Comparison of ENCODE assay signal across 8 mouse cellular contexts in the genomic region with DNA sequence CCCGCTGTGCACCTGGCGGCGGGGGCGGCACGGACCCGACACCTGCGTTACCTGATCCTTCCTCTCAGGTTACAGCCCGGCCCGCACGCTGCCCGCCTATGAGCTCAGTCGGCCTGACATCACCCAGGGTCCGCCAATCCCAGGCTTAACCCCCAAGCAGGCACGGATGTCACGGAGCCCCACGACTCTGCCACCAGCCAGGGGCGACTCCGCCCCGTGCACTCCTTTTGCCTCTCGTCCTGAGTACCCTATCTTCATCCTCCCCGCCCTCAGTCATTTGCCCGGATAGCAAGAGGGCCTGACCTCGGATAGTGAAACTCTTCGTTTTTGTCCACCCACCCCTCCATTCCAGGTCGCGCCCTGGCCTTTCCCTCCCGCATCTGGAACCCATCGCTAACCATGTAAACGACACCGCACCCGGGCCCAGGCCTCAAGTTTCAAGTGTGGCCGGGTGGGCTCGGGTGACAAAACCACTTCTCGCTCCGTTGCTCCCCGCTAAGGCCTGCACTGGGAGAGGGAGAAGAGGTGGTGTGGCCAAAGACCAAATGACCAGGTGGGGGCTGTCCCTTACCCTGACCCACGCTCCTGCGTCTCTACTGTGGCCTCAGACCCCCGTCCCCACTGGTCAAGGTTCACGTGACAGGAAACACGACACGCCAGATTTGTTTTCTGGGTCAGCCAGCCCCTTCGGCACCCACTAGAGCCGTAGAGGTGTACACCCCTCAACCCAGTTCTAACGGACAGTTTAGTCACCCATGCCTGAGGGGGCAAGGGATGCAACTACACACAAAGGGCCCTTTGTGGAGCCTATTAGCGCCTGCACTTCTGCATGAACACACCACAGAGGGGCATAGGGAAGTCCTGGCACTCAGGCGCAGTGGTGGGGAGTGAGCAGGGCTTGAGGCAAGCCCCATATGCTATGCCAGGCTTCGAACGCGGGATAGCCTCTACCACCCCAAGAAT. TPM values are rescaled to one million over a fixed set of nuclear protein-coding genes. Genes with fewer than 3 reads are reported as not detected.
DNase-seq lines count a peak whose midpoint lies in the region; ATAC-seq and TF ChIP-seq lines count a peak whose summit lies in the region.

No protein-coding gene starts in this region.

- no peaks in the 10 kb centered on the region for H3K36me3 ChIP-seq in lung, embryonic 15.5 days
- no peaks in the 10 kb centered on the region for H3K36me3 ChIP-seq in forebrain, embryonic 11.5 days (ENCODE audit: control insufficient read depth, insufficient read depth, low read length)
- no peaks in the 10 kb centered on the region for H3K36me3 ChIP-seq in limb, embryonic 12.5 days
- H3K36me3 ChIP-seq in stomach, embryonic 14.5 days (ENCODE audit: control insufficient read depth, insufficient read depth, low read length), result no peaks in the 10 kb centered on the region
- H3K36me3 ChIP-seq in thymus, adult 2 months (ENCODE audit: control insufficient read depth, insufficient read depth, low read length), result no peaks in the 10 kb centered on the region

- H3K9ac ChIP-seq in lung, embryonic 15.5 days, result 0 out of 2 replicates have a peak overlapping the region, but pooled peaks have one; percentile 32
- H3K9ac ChIP-seq in forebrain, embryonic 11.5 days (ENCODE audit: low read length), result no peak overlapping the region
- 0 out of 2 replicates have a peak overlapping the region, but pooled peaks have one; percentile 31 for H3K9ac ChIP-seq in limb, embryonic 12.5 days (replicated peaks)
- H3K9ac ChIP-seq in stomach, embryonic 14.5 days (replicated peaks; ENCODE audit: low read depth, low read length), result no peak overlapping the region

- no peak for TF ChIP-seq POLR2A in thymus, adult 2 months (IDR thresholded peaks at IDR 0.05; ENCODE audit: control insufficient read depth, extremely low read depth, insufficient read depth, low read length, poor library complexity)

- H3K4me1 ChIP-seq in lung, embryonic 15.5 days, result peaks cover 29% of the 10 kb centered on the region
- peaks cover 19% of the 10 kb centered on the region; the same call in 1 of the 2 replicates for H3K4me1 ChIP-seq in forebrain, embryonic 11.5 days (replicated peaks; ENCODE audit: control insufficient read depth, insufficient read depth, low read length)
- peaks cover 32% of the 10 kb centered on the region for H3K4me1 ChIP-seq in limb, embryonic 12.5 days (replicated peaks)
- H3K4me1 ChIP-seq in stomach, embryonic 14.5 days (ENCODE audit: control insufficient read depth, insufficient read depth, low read length), result 0 out of 2 replicates have a peak, but pooled peaks cover 8% of the 10 kb centered on the region
- H3K4me1 ChIP-seq in thymus, adult 2 months (replicated peaks; ENCODE audit: control insufficient read depth, insufficient read depth, low read length), result peaks cover 11% of the 10 kb centered on the region; the same call in 1 of the 2 replicates

- DNase-seq in lung, postnatal 10 days, result no peak
- no peak for DNase-seq in forebrain, embryonic 11.5 days (ENCODE audit: low spot score)
- no peak for DNase-seq in B cell, adult 2 months
- DNase-seq in thymus, adult 2 months, result no peak
- DNase-seq in spleen, postnatal 36 days (ENCODE audit: low spot score in 2 of 2), result no peak

- 6% methylated on average over 50 of the region's 50 CpGs for WGBS in lung, embryonic 15.5 days
- 2% methylated on average over 50 of the region's 50 CpGs for WGBS in forebrain, embryonic 11.5 days
- 3% methylated on average over 50 of the region's 50 CpGs for WGBS in limb, embryonic 12.5 days
- 7% methylated on average over 50 of the region's 50 CpGs for WGBS in stomach, embryonic 14.5 days
- WGBS in thymus, adult 2 months, result 21% methylated on average over 50 of the region's 50 CpGs

- H3K4me3 ChIP-seq in lung, embryonic 15.5 days, result peak overlapping the region; percentile 46
- H3K4me3 ChIP-seq in forebrain, embryonic 11.5 days (ENCODE audit: low read depth, low read length), result peak overlapping the region; percentile 28; the same call in 1 of the 2 replicates
- H3K4me3 ChIP-seq in limb, embryonic 12.5 days (replicated peaks), result peak overlapping the region; percentile 39
- H3K4me3 ChIP-seq in stomach, embryonic 14.5 days (ENCODE audit: low read depth, low read length), result peak overlapping the region; percentile 37
- no peak overlapping the region for H3K4me3 ChIP-seq in thymus, adult 2 months (ENCODE audit: control insufficient read depth, insufficient read depth, low read length)

- H3K4me2 ChIP-seq in lung, embryonic 15.5 days, result peak overlapping the region; percentile 92
- H3K4me2 ChIP-seq in forebrain, embryonic 11.5 days (ENCODE audit: low read depth, low read length, severe bottlenecking), result peak overlapping the region; percentile 3; the same call in 1 of the 2 replicates
- H3K4me2 ChIP-seq in limb, embryonic 12.5 days, result peak overlapping the region; percentile 67
- peak overlapping the region; percentile 76 for H3K4me2 ChIP-seq in stomach, embryonic 14.5 days (replicated peaks; ENCODE audit: low read depth, low read length)

- H3K9me3 ChIP-seq in lung, embryonic 15.5 days, result no peaks in the 10 kb centered on the region
- H3K9me3 ChIP-seq in forebrain, embryonic 11.5 days (ENCODE audit: control insufficient read depth, low read length), result no peaks in the 10 kb centered on the region
- H3K9me3 ChIP-seq in limb, embryonic 12.5 days, result no peaks in the 10 kb centered on the region
- H3K9me3 ChIP-seq in stomach, embryonic 14.5 days (ENCODE audit: control insufficient read depth, low read depth, low read length), result no peaks in the 10 kb centered on the region

- H3K27me3 ChIP-seq in lung, embryonic 15.5 days, result peaks cover 76% of the 10 kb centered on the region
- peaks cover 78% of the 10 kb centered on the region for H3K27me3 ChIP-seq in forebrain, embryonic 11.5 days (ENCODE audit: control insufficient read depth, insufficient read depth, low read length)
- peaks cover 97% of the 10 kb centered on the region for H3K27me3 ChIP-seq in limb, embryonic 12.5 days
- peaks cover 65% of the 10 kb centered on the region for H3K27me3 ChIP-seq in stomach, embryonic 14.5 days (ENCODE audit: control insufficient read depth, insufficient read depth, low read length)
- H3K27me3 ChIP-seq in thymus, adult 2 months (ENCODE audit: control insufficient read depth, insufficient read depth, low read length), result peaks cover 10% of the 10 kb centered on the region; the same call in 1 of the 2 replicates

- TF ChIP-seq CTCF in thymus, adult 2 months (IDR thresholded peaks at IDR 0.05; ENCODE audit: borderline replicate concordance, control insufficient read depth, extremely low read depth, insufficient read depth, low read length, poor library complexity), result no peak

- ATAC-seq in lung, embryonic 15.5 days (ENCODE audit: borderline replicate concordance, extremely low read depth, low FRiP score, low TSS enrichment), result peak; percentile 62
- ATAC-seq in forebrain, embryonic 11.5 days (replicated peaks; ENCODE audit: low FRiP score), result no peak; the same call in 1 of the 2 replicates
- ATAC-seq in limb, embryonic 12.5 days (ENCODE audit: insufficient number of reproducible peaks, insufficient read depth, low FRiP score, low TSS enrichment, low read depth), result no peak
- peak; percentile 50 for ATAC-seq in stomach, embryonic 14.5 days (ENCODE audit: insufficient number of reproducible peaks, insufficient read depth, low FRiP score, low read depth)

- peak overlapping the region; percentile 64 for H3K27ac ChIP-seq in lung, embryonic 15.5 days
- H3K27ac ChIP-seq in forebrain, embryonic 11.5 days (ENCODE audit: low read depth, low read length), result no peak overlapping the region
- H3K27ac ChIP-seq in limb, embryonic 12.5 days, result no peak overlapping the region
- H3K27ac ChIP-seq in stomach, embryonic 14.5 days (ENCODE audit: low read length), result no peak overlapping the region
- no peak overlapping the region for H3K27ac ChIP-seq in thymus, adult 2 months (ENCODE audit: control insufficient read depth, insufficient read depth, low read length)

RNA-seq across cellular contexts. Expression of gene Tnfrsf25, which starts 16.4 kb away (rescaled TPM):
- polyA plus RNA-seq in lung, embryonic 15.5 days (2015; fragmentation: Nextera tagmentation; extraction: Ambion mirVana), result 1.1 and 1.5 TPM in 2 replicates
- 0.49 TPM in 1 of 2 replicates, not detected in the other for polyA plus RNA-seq in forebrain, embryonic 11.5 days (2014; fragmentation: Nextera tagmentation; extraction: Ambion mirVana)
- 0.96 and 1.9 TPM in 2 replicates for polyA plus RNA-seq in limb, embryonic 12.5 days (2016; fragmentation: Nextera tagmentation; extraction: Ambion mirVana)
- 0.67 and 0.91 TPM in 2 replicates for polyA plus RNA-seq in stomach, embryonic 14.5 days (2014; fragmentation: Nextera tagmentation; extraction: Ambion mirVana)
- 19.9 and 20.6 TPM in 2 replicates for polyA plus RNA-seq in thymus, adult 2 months (2012; rRNA removed)

RNA-seq across cellular contexts. Expression of gene Espn, which starts 20.1 kb away (rescaled TPM):
- polyA plus RNA-seq in lung, embryonic 15.5 days (2015; fragmentation: Nextera tagmentation; extraction: Ambion mirVana), result 11.4 and 13.4 TPM in 2 replicates
- polyA plus RNA-seq in forebrain, embryonic 11.5 days (2014; fragmentation: Nextera tagmentation; extraction: Ambion mirVana), result 0.90 and 1.2 TPM in 2 replicates
- 1.9 and 2.3 TPM in 2 replicates for polyA plus RNA-seq in limb, embryonic 12.5 days (2016; fragmentation: Nextera tagmentation; extraction: Ambion mirVana)
- polyA plus RNA-seq in stomach, embryonic 14.5 days (2014; fragmentation: Nextera tagmentation; extraction: Ambion mirVana), result 10.5 and 10.9 TPM in 2 replicates
- polyA plus RNA-seq in thymus, adult 2 months (2012; rRNA removed), result 5.7 and 6.5 TPM in 2 replicates

RNA-seq across cellular contexts. Expression of gene Hes2, which starts 26.6 kb away (rescaled TPM):
- polyA plus RNA-seq in lung, embryonic 15.5 days (2015; fragmentation: Nextera tagmentation; extraction: Ambion mirVana), result 0.26 and 0.61 TPM in 2 replicates
- polyA plus RNA-seq in forebrain, embryonic 11.5 days (2014; fragmentation: Nextera tagmentation; extraction: Ambion mirVana), result not detected in 2 replicates
- polyA plus RNA-seq in limb, embryonic 12.5 days (2016; fragmentation: Nextera tagmentation; extraction: Ambion mirVana), result not detected in 2 replicates
- polyA plus RNA-seq in stomach, embryonic 14.5 days (2014; fragmentation: Nextera tagmentation; extraction: Ambion mirVana), result 0.29 and 0.55 TPM in 2 replicates
- 0.07 and 0.20 TPM in 2 replicates for polyA plus RNA-seq in thymus, adult 2 months (2012; rRNA removed)

RNA-seq across cellular contexts. Expression of gene Acot7, which starts 45.8 kb away (rescaled TPM):
- 67.6 and 72.5 TPM in 2 replicates for polyA plus RNA-seq in lung, embryonic 15.5 days (2015; fragmentation: Nextera tagmentation; extraction: Ambion mirVana)
- polyA plus RNA-seq in forebrain, embryonic 11.5 days (2014; fragmentation: Nextera tagmentation; extraction: Ambion mirVana), result 75.1 and 77.8 TPM in 2 replicates
- 37.6 and 40.2 TPM in 2 replicates for polyA plus RNA-seq in limb, embryonic 12.5 days (2016; fragmentation: Nextera tagmentation; extraction: Ambion mirVana)
- polyA plus RNA-seq in stomach, embryonic 14.5 days (2014; fragmentation: Nextera tagmentation; extraction: Ambion mirVana), result 71.4 and 72.4 TPM in 2 replicates
- 56.6 and 80.8 TPM in 2 replicates for polyA plus RNA-seq in thymus, adult 2 months (2012; rRNA removed)

RNA-seq across cellular contexts. Expression of gene Plekhg5, which starts 59.8 kb away (rescaled TPM):
- polyA plus RNA-seq in lung, embryonic 15.5 days (2015; fragmentation: Nextera tagmentation; extraction: Ambion mirVana), result 18.9 and 22.3 TPM in 2 replicates
- 8.0 and 8.2 TPM in 2 replicates for polyA plus RNA-seq in forebrain, embryonic 11.5 days (2014; fragmentation: Nextera tagmentation; extraction: Ambion mirVana)
- polyA plus RNA-seq in limb, embryonic 12.5 days (2016; fragmentation: Nextera tagmentation; extraction: Ambion mirVana), result 17.4 and 17.7 TPM in 2 replicates
- 10.4 and 11.5 TPM in 2 replicates for polyA plus RNA-seq in stomach, embryonic 14.5 days (2014; fragmentation: Nextera tagmentation; extraction: Ambion mirVana)
- polyA plus RNA-seq in thymus, adult 2 months (2012; rRNA removed), result 21.5 and 22.0 TPM in 2 replicates

Comparison
In these comparisons a context has a peak if more than half of its experiments do, and no peak if none do; other contexts are left out.
1. ATAC-seq: peak in lung, embryonic 15.5 days (single experiment) and stomach, embryonic 14.5 days (single experiment); none in forebrain, embryonic 11.5 days (single experiment) and limb, embryonic 12.5 days (single experiment).
2. H3K4me2 ChIP-seq: peak in every context shown above with its lines; median percentile 92 in lung, embryonic 15.5 days; 76 in stomach, embryonic 14.5 days; 67 in limb, embryonic 12.5 days; 3 in forebrain, embryonic 11.5 days.
3. H3K9ac ChIP-seq: peak in lung, embryonic 15.5 days (single experiment) and limb, embryonic 12.5 days (single experiment); none in forebrain, embryonic 11.5 days (single experiment) and stomach, embryonic 14.5 days (single experiment).